Comparison of ENCODE assay signal across 8 mouse cellular contexts in the genomic region with DNA sequence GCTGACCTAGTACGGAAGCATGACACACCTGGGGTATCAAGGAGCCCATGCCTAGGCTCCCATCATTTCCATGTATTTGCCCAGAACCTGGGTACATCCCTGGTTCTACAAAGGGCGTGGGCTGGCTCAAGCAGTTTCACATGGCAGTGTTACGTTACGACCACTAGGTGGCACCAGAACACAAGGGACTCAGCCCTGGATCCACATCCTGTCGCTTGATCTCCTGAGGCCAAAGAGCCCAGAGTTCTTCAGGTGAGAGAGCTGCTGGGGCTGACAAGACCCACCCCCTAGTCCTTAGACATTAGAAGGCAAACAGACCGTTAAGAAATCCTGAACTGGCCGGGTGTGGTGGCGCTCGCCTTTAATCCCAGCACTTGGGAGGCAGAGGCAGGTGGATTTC. TPM values are rescaled to one million over a fixed set of nuclear protein-coding genes. Genes with fewer than 3 reads are reported as not detected.
DNase-seq lines count a peak whose midpoint lies in the region; ATAC-seq lines count a peak whose summit lies in the region.

No protein-coding gene starts in this region.

- no peak overlapping the region for H3K4me2 ChIP-seq in intestine, embryonic 14.5 days (ENCODE audit: low read length)
- no peak overlapping the region for H3K4me2 ChIP-seq in midbrain, embryonic 13.5 days (replicated peaks)

- H3K4me3 ChIP-seq in intestine, embryonic 14.5 days (ENCODE audit: low read depth, low read length) = no peak overlapping the region
- no peak overlapping the region for H3K4me3 ChIP-seq in midbrain, embryonic 13.5 days (replicated peaks)

- intact Hi-C loops in left cerebral cortex, postnatal 36 days (cut with DNase I) = loop anchor here (10.0 kb wide), 1 partner anchor 137 kb away; no protein-coding TSS in a partner anchor

- peak; percentile 51 for DNase-seq in urinary bladder, postnatal 25 days (ENCODE audit: low spot score)
- no peak for DNase-seq in urinary bladder, postnatal 10 days (ENCODE audit: low spot score)
- peak; percentile 37 to 63 for DNase-seq in cerebellum, postnatal 4 days (ENCODE audit: low spot score in 2 of 2)
- DNase-seq in gastrocnemius, adult 8-10 months (ENCODE audit: low spot score in 2 of 2) = peak; percentile 45 to 56
- DNase-seq in intestine, embryonic 14.5 days (ENCODE audit: low spot score) = peak; percentile 80
- DNase-seq in left cerebral cortex, postnatal 36 days (ENCODE audit: low spot score in 2 of 2) = peak; percentile 66 to 67
- peak; percentile 62 to 84 for DNase-seq in spleen, postnatal 4 days (ENCODE audit: low spot score in 2 of 2)

- ATAC-seq in intestine, embryonic 14.5 days (replicated peaks; ENCODE audit: low FRiP score, low TSS enrichment, low read depth) = peak; percentile 45
- ATAC-seq in midbrain, embryonic 13.5 days = peak; percentile 40; the same call in 1 of the 2 replicates

- H3K36me3 ChIP-seq in intestine, embryonic 14.5 days (ENCODE audit: control insufficient read depth, insufficient read depth, low read length) = peaks cover 19% of the 10 kb centered on the region
- no peaks in the 10 kb centered on the region for H3K36me3 ChIP-seq in midbrain, embryonic 13.5 days

- H3K9ac ChIP-seq in intestine, embryonic 14.5 days (ENCODE audit: low read length) = no peak overlapping the region
- no peak overlapping the region for H3K9ac ChIP-seq in midbrain, embryonic 13.5 days (replicated peaks)

- no peaks in the 10 kb centered on the region for H3K27me3 ChIP-seq in intestine, embryonic 14.5 days (replicated peaks; ENCODE audit: control insufficient read depth, insufficient read depth, low read length)
- no peaks in the 10 kb centered on the region for H3K27me3 ChIP-seq in midbrain, embryonic 13.5 days

- no peaks in the 10 kb centered on the region for H3K9me3 ChIP-seq in intestine, embryonic 14.5 days (ENCODE audit: control insufficient read depth, low read length)
- no peaks in the 10 kb centered on the region for H3K9me3 ChIP-seq in midbrain, embryonic 13.5 days

- no peak overlapping the region for H3K27ac ChIP-seq in intestine, embryonic 14.5 days (ENCODE audit: low read depth)
- no peak overlapping the region for H3K27ac ChIP-seq in midbrain, embryonic 13.5 days

- H3K4me1 ChIP-seq in intestine, embryonic 14.5 days (replicated peaks; ENCODE audit: control insufficient read depth, insufficient read depth, low read length) = no peaks in the 10 kb centered on the region
- no peaks in the 10 kb centered on the region for H3K4me1 ChIP-seq in midbrain, embryonic 13.5 days (replicated peaks)

- WGBS in intestine, embryonic 14.5 days = 13% methylated on average over 9 of the region's 9 CpGs
- 10% methylated on average over 9 of the region's 9 CpGs for WGBS in midbrain, embryonic 13.5 days

RNA-seq across cellular contexts. Expression of a gene that starts 24.6 kb away (rescaled TPM):
- 100 to 1,000 TPM; 115 to 144 (median 123) TPM for total RNA-seq in gastrocnemius, adult 8-10 months (2022)
- 37.0 and 40.7 TPM in 2 replicates for polyA plus RNA-seq in intestine, embryonic 14.5 days (2014; fragmentation: Nextera tagmentation; extraction: Ambion mirVana)
- 100 to 1,000 TPM; 168 to 190 TPM for total RNA-seq in left cerebral cortex, postnatal 36 days (2021)
- 50.1 and 55.5 TPM in 2 replicates for polyA plus RNA-seq in midbrain, embryonic 13.5 days (2015; fragmentation: Nextera tagmentation; extraction: Ambion mirVana)
